Comparison of ENCODE assay signal across 10 mouse cellular contexts in genomic region chr11:113799041-113799447, GRCm38 (mm10). TPM values are rescaled to one million over a fixed set of nuclear protein-coding genes. Genes with fewer than 3 reads are reported as not detected.
DNase-seq lines count a peak whose midpoint lies in the region; ATAC-seq and TF ChIP-seq lines count a peak whose summit lies in the region.
"Had no signal": no experiment of that assay in that cellular context is flagged by ENCODE, and none has a peak within 500 bp of the region (broad histone marks: within the 10 kb centered on the region; RNA-seq: fewer than 3 reads in every experiment).

No protein-coding gene starts in this region.

- ATAC-seq in forebrain, embryonic 14.5 days = no peak
- no peak for ATAC-seq in forebrain, embryonic 11.5 days (replicated peaks; ENCODE audit: low FRiP score)
- no peak for ATAC-seq in midbrain, embryonic 13.5 days
- ATAC-seq in midbrain, embryonic 16.5 days = no peak
- ATAC-seq in liver, embryonic 14.5 days (ENCODE audit: insufficient read depth) = peak; percentile 88

- H3K4me3 ChIP-seq in forebrain, embryonic 14.5 days (ENCODE audit: low read depth, low read length) = no peak overlapping the region
- H3K4me3 ChIP-seq in forebrain, embryonic 11.5 days (ENCODE audit: low read depth, low read length) = no peak overlapping the region
- no peak overlapping the region for H3K4me3 ChIP-seq in midbrain, embryonic 13.5 days (replicated peaks)
- H3K4me3 ChIP-seq in midbrain, embryonic 16.5 days (ENCODE audit: low read depth, low read length) = no peak overlapping the region
- H3K4me3 ChIP-seq in liver, embryonic 14.5 days (ENCODE audit: insufficient read depth in 1 of 2, low read depth in 2 of 2, low read length in 2 of 2) = no peak overlapping the region
- H3K4me3 ChIP-seq: limb, embryonic 15.5 days had no signal

- peaks cover 18% of the 10 kb centered on the region for H3K4me1 ChIP-seq in forebrain, embryonic 14.5 days (ENCODE audit: control insufficient read depth, insufficient read depth, low read length)
- H3K4me1 ChIP-seq in forebrain, embryonic 11.5 days (replicated peaks; ENCODE audit: control insufficient read depth, insufficient read depth, low read length) = peaks cover 22% of the 10 kb centered on the region
- H3K4me1 ChIP-seq in midbrain, embryonic 13.5 days (replicated peaks) = peaks cover 39% of the 10 kb centered on the region
- H3K4me1 ChIP-seq in midbrain, embryonic 16.5 days (ENCODE audit: control insufficient read depth, insufficient read depth, low read length) = peaks cover 12% of the 10 kb centered on the region
- peaks cover 15 to 41% of the 10 kb centered on the region in 2 experiments for H3K4me1 ChIP-seq in liver, embryonic 14.5 days (replicated peaks; ENCODE audit: control insufficient read depth in 2 of 2, insufficient read depth in 2 of 2, low read length in 1 of 2)

- TF ChIP-seq EP300 in liver, embryonic 14.5 days (IDR thresholded peaks at IDR 0.05; ENCODE audit: low read depth) = peak; percentile 85

- no peak for TF ChIP-seq CTCF in liver, embryonic 14.5 days (IDR thresholded peaks at IDR 0.05; ENCODE audit: low read depth)

- no peaks in the 10 kb centered on the region for H3K9me3 ChIP-seq in forebrain, embryonic 14.5 days (replicated peaks; ENCODE audit: control insufficient read depth, low read length)
- no peaks in the 10 kb centered on the region for H3K9me3 ChIP-seq in forebrain, embryonic 11.5 days (ENCODE audit: control insufficient read depth, low read length)
- H3K9me3 ChIP-seq in midbrain, embryonic 13.5 days = no peaks in the 10 kb centered on the region
- H3K9me3 ChIP-seq in midbrain, embryonic 16.5 days (replicated peaks; ENCODE audit: control insufficient read depth, low read length, poor library complexity, severe bottlenecking) = no peaks in the 10 kb centered on the region
- no peaks in the 10 kb centered on the region for H3K9me3 ChIP-seq in liver, embryonic 14.5 days (ENCODE audit: control insufficient read depth, low read length)
- H3K9me3 ChIP-seq: limb, embryonic 15.5 days had no signal

- DNase-seq in forebrain, embryonic 14.5 days (ENCODE audit: low spot score) = peak; percentile 57
- DNase-seq in forebrain, embryonic 11.5 days (ENCODE audit: low spot score) = no peak
- DNase-seq in liver, embryonic 14.5 days (ENCODE audit: low read depth in 3 of 3, low spot score in 3 of 3) = peak; percentile 69 to 73 (median 70)
- no peak for DNase-seq in urinary bladder, postnatal 25 days (ENCODE audit: low spot score)
- no peak for DNase-seq in right cerebral cortex, adult 2 months (ENCODE audit: low spot score in 2 of 2)
- DNase-seq in layer of hippocampus, adult 9-10 months (ENCODE audit: low spot score) = no peak
- DNase-seq: heart, postnatal 36 days had no signal

- H3K27me3 ChIP-seq in forebrain, embryonic 14.5 days (replicated peaks; ENCODE audit: control insufficient read depth, insufficient read depth, low read length) = no peaks in the 10 kb centered on the region
- H3K27me3 ChIP-seq in forebrain, embryonic 11.5 days (ENCODE audit: control insufficient read depth, insufficient read depth, low read length) = no peaks in the 10 kb centered on the region
- H3K27me3 ChIP-seq in midbrain, embryonic 13.5 days = 0 out of 2 replicates have a peak, but pooled peaks cover 3% of the 10 kb centered on the region
- H3K27me3 ChIP-seq in midbrain, embryonic 16.5 days (ENCODE audit: control insufficient read depth, insufficient read depth, low read depth, low read length) = no peaks in the 10 kb centered on the region
- peaks cover 4% of the 10 kb centered on the region; the same call in 1 of the 2 replicates for H3K27me3 ChIP-seq in liver, embryonic 14.5 days (ENCODE audit: control insufficient read depth, insufficient read depth, low read length)
- H3K27me3 ChIP-seq: limb, embryonic 15.5 days had no signal

- H3K36me3 ChIP-seq in forebrain, embryonic 14.5 days (ENCODE audit: control insufficient read depth, insufficient read depth, low read length) = no peaks in the 10 kb centered on the region
- H3K36me3 ChIP-seq in forebrain, embryonic 11.5 days (ENCODE audit: control insufficient read depth, insufficient read depth, low read length) = no peaks in the 10 kb centered on the region
- 0 out of 2 replicates have a peak, but pooled peaks cover 9% of the 10 kb centered on the region for H3K36me3 ChIP-seq in midbrain, embryonic 13.5 days
- no peaks in the 10 kb centered on the region for H3K36me3 ChIP-seq in midbrain, embryonic 16.5 days (ENCODE audit: control insufficient read depth, insufficient read depth, low read length)
- H3K36me3 ChIP-seq in liver, embryonic 14.5 days (replicated peaks; ENCODE audit: control insufficient read depth, insufficient read depth, low read depth) = no peaks in the 10 kb centered on the region

- H3K4me2 ChIP-seq in forebrain, embryonic 14.5 days (ENCODE audit: low read length) = no peak overlapping the region
- H3K4me2 ChIP-seq in forebrain, embryonic 11.5 days (ENCODE audit: low read depth, low read length, severe bottlenecking) = no peak overlapping the region
- H3K4me2 ChIP-seq in midbrain, embryonic 13.5 days (replicated peaks) = no peak overlapping the region
- H3K4me2 ChIP-seq in midbrain, embryonic 16.5 days (ENCODE audit: low read length) = no peak overlapping the region
- H3K4me2 ChIP-seq in liver, embryonic 14.5 days (ENCODE audit: low read depth) = peak overlapping the region; percentile 50
- H3K4me2 ChIP-seq: limb, embryonic 15.5 days had no signal

- no peak overlapping the region for H3K9ac ChIP-seq in forebrain, embryonic 14.5 days (ENCODE audit: low read length)
- no peak overlapping the region for H3K9ac ChIP-seq in forebrain, embryonic 11.5 days (ENCODE audit: low read length)
- no peak overlapping the region for H3K9ac ChIP-seq in midbrain, embryonic 13.5 days (replicated peaks)
- no peak overlapping the region for H3K9ac ChIP-seq in midbrain, embryonic 16.5 days (ENCODE audit: low read depth, low read length)
- no peak overlapping the region for H3K9ac ChIP-seq in liver, embryonic 14.5 days (replicated peaks)
- H3K9ac ChIP-seq: limb, embryonic 15.5 days had no signal

- WGBS in forebrain, embryonic 14.5 days = 53% methylated on average over 14 of the region's 14 CpGs
- 56% methylated on average over 14 of the region's 14 CpGs for WGBS in forebrain, embryonic 11.5 days
- WGBS in midbrain, embryonic 13.5 days = 34% methylated on average over 14 of the region's 14 CpGs
- 27% methylated on average over 14 of the region's 14 CpGs for WGBS in midbrain, embryonic 16.5 days
- WGBS in liver, embryonic 14.5 days (ENCODE audit: insufficient replicate concordance) = 30% methylated on average over 14 of the region's 14 CpGs

- no peak overlapping the region for H3K27ac ChIP-seq in forebrain, embryonic 14.5 days (ENCODE audit: low read depth, low read length)
- H3K27ac ChIP-seq in forebrain, embryonic 11.5 days (ENCODE audit: low read depth, low read length) = no peak overlapping the region
- H3K27ac ChIP-seq in midbrain, embryonic 13.5 days = 0 out of 2 replicates have a peak overlapping the region, but pooled peaks have one; percentile 20
- H3K27ac ChIP-seq in midbrain, embryonic 16.5 days (ENCODE audit: low read length) = no peak overlapping the region
- peak overlapping the region; percentile 27; the same call in 1 of the 2 replicates for H3K27ac ChIP-seq in liver, embryonic 14.5 days
- H3K27ac ChIP-seq: limb, embryonic 15.5 days had no signal

RNA-seq across cellular contexts. Expression of gene Cdc42ep4, which starts 47.4 kb away (rescaled TPM):
- polyA plus RNA-seq in forebrain, embryonic 14.5 days (2014; fragmentation: Nextera tagmentation; extraction: Ambion mirVana) = 52.4 and 61.5 TPM in 2 replicates
- 78.5 and 88.6 TPM in 2 replicates for polyA plus RNA-seq in forebrain, embryonic 11.5 days (2014; fragmentation: Nextera tagmentation; extraction: Ambion mirVana)
- 80.0 and 82.7 TPM in 2 replicates for polyA plus RNA-seq in midbrain, embryonic 13.5 days (2015; fragmentation: Nextera tagmentation; extraction: Ambion mirVana)
- 73.2 and 75.0 TPM in 2 replicates for polyA plus RNA-seq in midbrain, embryonic 16.5 days (2015; fragmentation: Nextera tagmentation; extraction: Ambion mirVana)
- 8.7 and 9.0 TPM in 2 replicates for polyA plus RNA-seq in liver, embryonic 14.5 days (2012; rRNA removed)
- 10.0 and 10.7 TPM in 2 replicates for polyA plus RNA-seq in liver, embryonic 14.5 days (2014; fragmentation: Nextera tagmentation; extraction: Ambion mirVana)

Comparison
In these comparisons a context has a peak if more than half of its experiments do, and no peak if none do; other contexts are left out.
1. DNase-seq: peak in forebrain, embryonic 14.5 days (single experiment) and liver, embryonic 14.5 days (3 of 3); none in forebrain, embryonic 11.5 days (single experiment), urinary bladder, postnatal 25 days (single experiment), right cerebral cortex, adult 2 months (0 of 2) and layer of hippocampus, adult 9-10 months (single experiment).
2. H3K27ac ChIP-seq: peak in midbrain, embryonic 13.5 days (single experiment) and liver, embryonic 14.5 days (single experiment); none in forebrain, embryonic 14.5 days (single experiment), forebrain, embryonic 11.5 days (single experiment) and midbrain, embryonic 16.5 days (single experiment).